Mouse (Mus musculus): ENCODE data around the gene Creg2. TPM values are rescaled to one million over a fixed set of nuclear protein-coding genes. Genes with fewer than 3 reads are reported as not detected.

Creg2 gene
- polyA plus RNA-seq, 1 experiment: 0.16 TPM

GRCm38 (mm10) chr1:39691061-39691460 is 39.8 kb upstream of the Creg2 start:
- WGBS: 74% methylated on average over 4 of the region's 4 CpGs
- H3K4me1 ChIP-seq (replicated peaks; ENCODE audit: control insufficient read depth, insufficient read depth, low read length): no peaks in the 10 kb centered on the region
- no peak overlapping the region for H3K4me3 ChIP-seq (ENCODE audit: control insufficient read depth, insufficient read depth, low read length)
- H3K27me3 ChIP-seq (ENCODE audit: control insufficient read depth, insufficient read depth, low read length): no peaks in the 10 kb centered on the region
- DNase-seq: no peak
- no peaks in the 10 kb centered on the region for H3K36me3 ChIP-seq (ENCODE audit: control insufficient read depth, insufficient read depth, low read length)
- TF ChIP-seq CTCF (IDR thresholded peaks at IDR 0.05; ENCODE audit: borderline replicate concordance, control insufficient read depth, extremely low read depth, insufficient read depth, low read length, poor library complexity) (no peak), POLR2A (IDR thresholded peaks at IDR 0.05; ENCODE audit: control insufficient read depth, extremely low read depth, insufficient read depth, low read length, poor library complexity) (no peak)
- no peak overlapping the region for H3K27ac ChIP-seq (ENCODE audit: control insufficient read depth, insufficient read depth, low read length)

GRCm38 (mm10) chr1:39688573-39688972 is 37.3 kb upstream of the Creg2 start:
- Histone ChIP-seq H3K27ac (ENCODE audit: control insufficient read depth, insufficient read depth, low read length) (no peak overlapping the region), H3K36me3 (ENCODE audit: control insufficient read depth, insufficient read depth, low read length) (no peaks in the 10 kb centered on the region), H3K4me3 (ENCODE audit: control insufficient read depth, insufficient read depth, low read length) (no peak overlapping the region), H3K4me1 (replicated peaks; ENCODE audit: control insufficient read depth, insufficient read depth, low read length) (no peaks in the 10 kb centered on the region), H3K27me3 (ENCODE audit: control insufficient read depth, insufficient read depth, low read length) (no peaks in the 10 kb centered on the region)
- WGBS: 93% methylated on average over 6 of the region's 6 CpGs
- DNase-seq: no peak
- no peak for TF ChIP-seq POLR2A (IDR thresholded peaks at IDR 0.05; ENCODE audit: control insufficient read depth, extremely low read depth, insufficient read depth, low read length, poor library complexity)
- no peak for TF ChIP-seq CTCF (IDR thresholded peaks at IDR 0.05; ENCODE audit: borderline replicate concordance, control insufficient read depth, extremely low read depth, insufficient read depth, low read length, poor library complexity)

- Histone ChIP-seq H3K36me3 (ENCODE audit: control insufficient read depth, insufficient read depth, low read length) (no peaks in the 10 kb centered on the region), H3K27ac (ENCODE audit: control insufficient read depth, insufficient read depth, low read length) (no peak overlapping the region), H3K4me1 (replicated peaks; ENCODE audit: control insufficient read depth, insufficient read depth, low read length) (no peaks in the 10 kb centered on the region), H3K27me3 (ENCODE audit: control insufficient read depth, insufficient read depth, low read length) (no peaks in the 10 kb centered on the region), H3K4me3 (ENCODE audit: control insufficient read depth, insufficient read depth, low read length) (no peak overlapping the region)
- DNase-seq: no peak
- no peak for TF ChIP-seq CTCF (IDR thresholded peaks at IDR 0.05; ENCODE audit: borderline replicate concordance, control insufficient read depth, extremely low read depth, insufficient read depth, low read length, poor library complexity)
- no peak for TF ChIP-seq POLR2A (IDR thresholded peaks at IDR 0.05; ENCODE audit: control insufficient read depth, extremely low read depth, insufficient read depth, low read length, poor library complexity)
- 79% methylated on average over 9 of the region's 9 CpGs for WGBS
Measured at GRCm38 (mm10) chr1:39687279-39687678, 36.0 kb upstream of the Creg2 start.

- Histone ChIP-seq H3K36me3 (ENCODE audit: control insufficient read depth, insufficient read depth, low read length) (no peaks in the 10 kb centered on the region), H3K4me1 (replicated peaks; ENCODE audit: control insufficient read depth, insufficient read depth, low read length) (no peaks in the 10 kb centered on the region), H3K27ac (ENCODE audit: control insufficient read depth, insufficient read depth, low read length) (no peak overlapping the region), H3K4me3 (ENCODE audit: control insufficient read depth, insufficient read depth, low read length) (no peak overlapping the region), H3K27me3 (ENCODE audit: control insufficient read depth, insufficient read depth, low read length) (no peaks in the 10 kb centered on the region)
- WGBS: 7% methylated on average over 1 of the region's 1 CpGs
- TF ChIP-seq CTCF (IDR thresholded peaks at IDR 0.05; ENCODE audit: borderline replicate concordance, control insufficient read depth, extremely low read depth, insufficient read depth, low read length, poor library complexity): no peak
- no peak for TF ChIP-seq POLR2A (IDR thresholded peaks at IDR 0.05; ENCODE audit: control insufficient read depth, extremely low read depth, insufficient read depth, low read length, poor library complexity)
- DNase-seq: peak; percentile 81
Measured at GRCm38 (mm10) chr1:39685841-39686240, 34.6 kb upstream of the Creg2 start.

GRCm38 (mm10) chr1:39681638-39682037 is 30.4 kb upstream of the Creg2 start:
- no peak for DNase-seq
- WGBS: 96% methylated on average over 5 of the region's 5 CpGs

GRCm38 (mm10) chr1:39680546-39680945 is 29.3 kb upstream of the Creg2 start:
- no peaks in the 10 kb centered on the region for H3K36me3 ChIP-seq (ENCODE audit: control insufficient read depth, insufficient read depth, low read length)
- WGBS: 84% methylated on average over 6 of the region's 6 CpGs
- no peak for DNase-seq
- no peak overlapping the region for H3K4me3 ChIP-seq (ENCODE audit: control insufficient read depth, insufficient read depth, low read length)
- H3K27me3 ChIP-seq (ENCODE audit: control insufficient read depth, insufficient read depth, low read length): no peaks in the 10 kb centered on the region
- H3K27ac ChIP-seq (ENCODE audit: control insufficient read depth, insufficient read depth, low read length): no peak overlapping the region
- TF ChIP-seq CTCF (IDR thresholded peaks at IDR 0.05; ENCODE audit: borderline replicate concordance, control insufficient read depth, extremely low read depth, insufficient read depth, low read length, poor library complexity): no peak
- no peak for TF ChIP-seq POLR2A (IDR thresholded peaks at IDR 0.05; ENCODE audit: control insufficient read depth, extremely low read depth, insufficient read depth, low read length, poor library complexity)
- H3K4me1 ChIP-seq (replicated peaks; ENCODE audit: control insufficient read depth, insufficient read depth, low read length): no peaks in the 10 kb centered on the region

More at GRCm38 (mm10) chr1:39681638-39682037, 30.4 kb upstream of the Creg2 start:
- Histone ChIP-seq H3K27me3 (ENCODE audit: control insufficient read depth, insufficient read depth, low read length) (no peaks in the 10 kb centered on the region), H3K27ac (ENCODE audit: control insufficient read depth, insufficient read depth, low read length) (no peak overlapping the region), H3K4me1 (replicated peaks; ENCODE audit: control insufficient read depth, insufficient read depth, low read length) (no peaks in the 10 kb centered on the region), H3K4me3 (ENCODE audit: control insufficient read depth, insufficient read depth, low read length) (no peak overlapping the region), H3K36me3 (ENCODE audit: control insufficient read depth, insufficient read depth, low read length) (no peaks in the 10 kb centered on the region)
- TF ChIP-seq CTCF (IDR thresholded peaks at IDR 0.05; ENCODE audit: borderline replicate concordance, control insufficient read depth, extremely low read depth, insufficient read depth, low read length, poor library complexity): no peak
- TF ChIP-seq POLR2A (IDR thresholded peaks at IDR 0.05; ENCODE audit: control insufficient read depth, extremely low read depth, insufficient read depth, low read length, poor library complexity): no peak

GRCm38 (mm10) chr1:39678883-39679282 is 27.6 kb upstream of the Creg2 start:
- DNase-seq: no peak
- 91% methylated on average over 8 of the region's 8 CpGs for WGBS
- TF ChIP-seq CTCF (IDR thresholded peaks at IDR 0.05; ENCODE audit: borderline replicate concordance, control insufficient read depth, extremely low read depth, insufficient read depth, low read length, poor library complexity) (no peak), POLR2A (IDR thresholded peaks at IDR 0.05; ENCODE audit: control insufficient read depth, extremely low read depth, insufficient read depth, low read length, poor library complexity) (no peak)
- Histone ChIP-seq H3K27ac (ENCODE audit: control insufficient read depth, insufficient read depth, low read length) (no peak overlapping the region), H3K4me1 (replicated peaks; ENCODE audit: control insufficient read depth, insufficient read depth, low read length) (no peaks in the 10 kb centered on the region), H3K36me3 (ENCODE audit: control insufficient read depth, insufficient read depth, low read length) (no peaks in the 10 kb centered on the region), H3K27me3 (ENCODE audit: control insufficient read depth, insufficient read depth, low read length) (no peaks in the 10 kb centered on the region), H3K4me3 (ENCODE audit: control insufficient read depth, insufficient read depth, low read length) (no peak overlapping the region)
